Mouse (Mus musculus) heart, adult 2 months (tissue): ENCODE data around the gene Rab6b.

Experiments
- CTCF ChIP-seq: fragments of 200-600 bp; IDR thresholded peaks from 2 replicates; pipeline ENCODE4 v1.8.1; 2022; ENCODE audit warnings: antibody characterized with exemption, mild to moderate bottlenecking, moderate library complexity
- EP300 ChIP-seq: fragments of 200-500 bp; IDR thresholded peaks from 2 replicates; pipeline ENCODE4 v1.6.1; 2011; ENCODE audit warnings: low read depth, low read length, control low read depth; ENCODE audit not compliant: insufficient read depth
- POLR2A ChIP-seq: fragments of 200-500 bp; IDR thresholded peaks from 2 replicates; pipeline ENCODE4 v1.6.1; 2011; ENCODE audit warnings: mild to moderate bottlenecking, low read depth, low read length, control low read depth; ENCODE audit not compliant: insufficient read depth

GRCm38 (mm10) chr9:103109911-103110310 is 1.7 kb upstream of the Rab6b start:
- no peak for TF ChIP-seq CTCF
- TF ChIP-seq POLR2A: no peak
- TF ChIP-seq EP300: no peak
